Mouse (Mus musculus): ENCODE measurements at regions not wholly inside any gene's neighbourhood (a gene's known extent, or its start where the extent isn't known, plus 50 kb on each side); places are given as distances from the start of the nearest gene placed in this dataset.

DNA sequence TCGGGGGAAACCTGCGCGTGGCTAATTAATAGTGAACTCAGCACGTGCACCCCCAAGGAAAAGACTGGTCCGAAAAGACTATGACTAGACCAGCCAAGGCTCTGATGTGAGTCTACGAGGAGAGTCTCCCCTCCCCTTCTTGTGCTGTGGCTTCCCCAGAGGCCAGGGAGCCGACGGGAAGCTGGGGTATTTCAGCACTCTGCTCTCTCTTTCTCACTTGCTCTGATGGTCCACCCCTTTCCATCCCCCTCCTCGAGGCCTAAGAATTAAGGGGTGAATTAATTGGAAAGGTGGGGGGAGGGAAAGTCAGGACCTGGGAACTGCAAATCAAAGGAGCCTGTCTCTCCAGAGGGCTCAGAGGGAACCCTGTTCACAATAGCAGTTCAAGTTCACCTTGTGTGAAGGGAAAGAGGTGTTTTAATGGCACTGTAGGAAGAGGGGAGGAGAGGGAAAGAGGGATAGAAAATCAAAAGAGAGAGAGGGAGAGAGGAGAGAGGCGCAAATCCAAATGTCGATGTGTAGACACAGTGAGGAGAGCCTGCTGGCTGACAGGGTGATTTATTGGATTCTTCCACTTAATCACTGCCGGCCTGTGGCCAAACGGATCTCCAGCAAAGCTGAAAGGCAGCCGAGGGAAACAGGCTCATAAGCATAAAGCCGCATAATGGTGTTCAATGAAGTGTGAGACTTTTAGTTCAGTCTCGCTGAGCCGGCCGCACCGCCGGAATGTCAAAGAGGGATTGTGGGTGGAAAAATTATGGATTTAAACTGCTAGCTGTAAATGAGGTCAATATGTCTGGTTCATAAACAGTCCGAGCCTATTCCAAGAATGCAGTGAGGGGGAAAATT, 292.6 kb upstream of the Tle4 start:
- DNase-seq = peak; percentile 19

DNA sequence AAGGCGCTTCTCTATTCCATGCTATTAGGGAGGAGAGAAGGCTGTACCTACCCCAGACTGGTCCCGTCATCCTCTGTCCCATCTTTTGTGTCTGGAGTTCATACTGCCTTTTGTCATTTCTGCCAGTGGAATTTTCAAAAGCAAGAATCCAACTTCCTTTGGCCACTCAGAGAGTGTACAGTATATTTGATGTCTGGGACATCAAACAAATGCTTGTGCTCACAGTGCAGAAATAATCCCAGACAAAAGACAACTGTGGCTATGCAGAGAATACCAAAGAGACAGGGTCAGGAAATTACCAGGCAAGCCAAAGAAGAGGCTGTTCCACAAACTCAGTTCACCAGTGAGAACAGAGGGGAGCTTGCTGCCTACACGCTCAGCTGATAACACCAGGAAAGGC, 291.9 kb upstream of the Tle4 start:
- no peak for DNase-seq

DNA sequence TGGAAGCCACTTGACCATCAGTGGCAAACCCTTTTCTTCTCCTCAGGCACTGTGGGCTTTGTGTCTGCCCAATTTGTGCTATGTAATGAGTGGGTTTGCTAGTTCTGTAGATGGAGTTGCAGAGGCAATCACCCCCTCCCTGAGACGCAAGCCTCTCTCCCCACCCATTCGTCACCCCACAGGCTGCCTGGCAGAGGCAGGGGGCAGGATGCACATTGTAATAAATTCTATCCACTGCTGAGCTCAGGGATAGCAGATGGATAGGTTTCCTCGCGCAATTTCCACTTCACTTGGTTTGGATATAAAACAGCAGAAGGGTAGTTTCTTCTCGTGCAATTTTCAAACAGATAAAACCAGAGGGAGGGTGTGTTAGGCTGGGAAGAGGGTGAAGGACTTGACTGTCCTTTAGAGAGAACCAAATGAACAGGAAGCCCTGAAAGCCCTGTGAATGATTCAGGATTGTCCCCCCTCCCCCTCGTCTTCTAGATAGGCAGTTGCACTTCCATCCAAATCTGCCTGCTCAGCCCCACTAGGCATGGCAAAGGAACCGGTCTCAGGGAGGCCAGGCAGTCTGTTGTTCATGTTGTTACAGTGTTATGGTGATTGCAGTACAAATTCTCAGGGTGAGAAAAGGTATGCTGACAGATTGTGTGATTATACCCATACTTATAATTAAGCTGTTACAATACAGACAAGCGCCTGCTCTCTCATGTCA, 286.0 kb upstream of the Tle4 start:
- no peak for DNase-seq

DNA sequence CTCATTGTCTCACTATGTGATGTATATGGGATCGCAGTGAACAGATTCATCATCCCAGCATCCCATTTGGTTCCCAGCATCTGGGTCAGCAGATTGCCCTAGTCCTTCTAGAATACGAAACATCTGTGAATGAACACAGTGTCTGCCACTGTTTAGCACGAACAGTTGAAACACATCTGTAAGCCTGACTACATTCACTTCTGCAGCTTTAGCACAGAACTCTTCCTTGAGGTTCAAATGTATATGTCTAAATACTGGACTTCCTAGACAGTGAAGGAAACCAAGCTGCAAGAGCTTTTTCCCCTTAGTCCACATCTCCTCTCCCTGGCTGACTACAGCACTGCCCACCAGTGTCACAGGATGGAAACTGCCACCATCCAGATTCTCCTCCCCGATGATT, 283.0 kb upstream of the Tle4 start:
- DNase-seq = no peak

DNA sequence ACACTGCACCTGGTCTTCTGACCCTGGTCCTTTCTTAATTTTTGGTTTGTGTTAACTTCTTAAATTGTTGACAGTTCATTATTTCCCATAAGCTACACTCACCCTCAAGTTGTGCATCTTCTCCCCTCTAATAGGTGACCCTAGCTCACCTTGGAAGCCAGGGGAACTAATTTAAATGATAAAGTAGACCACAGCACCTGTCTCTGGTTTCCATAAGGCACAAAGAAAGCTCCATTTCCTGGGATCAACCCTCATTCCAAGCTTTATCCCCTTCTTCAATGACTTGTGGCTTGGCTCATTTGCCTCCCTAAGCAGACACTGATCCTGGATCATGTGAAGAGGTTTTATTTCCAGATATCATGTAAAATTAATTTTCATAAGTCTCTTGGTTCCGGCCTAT, 276.1 kb upstream of the Tle4 start:
- DNase-seq = no peak

DNA sequence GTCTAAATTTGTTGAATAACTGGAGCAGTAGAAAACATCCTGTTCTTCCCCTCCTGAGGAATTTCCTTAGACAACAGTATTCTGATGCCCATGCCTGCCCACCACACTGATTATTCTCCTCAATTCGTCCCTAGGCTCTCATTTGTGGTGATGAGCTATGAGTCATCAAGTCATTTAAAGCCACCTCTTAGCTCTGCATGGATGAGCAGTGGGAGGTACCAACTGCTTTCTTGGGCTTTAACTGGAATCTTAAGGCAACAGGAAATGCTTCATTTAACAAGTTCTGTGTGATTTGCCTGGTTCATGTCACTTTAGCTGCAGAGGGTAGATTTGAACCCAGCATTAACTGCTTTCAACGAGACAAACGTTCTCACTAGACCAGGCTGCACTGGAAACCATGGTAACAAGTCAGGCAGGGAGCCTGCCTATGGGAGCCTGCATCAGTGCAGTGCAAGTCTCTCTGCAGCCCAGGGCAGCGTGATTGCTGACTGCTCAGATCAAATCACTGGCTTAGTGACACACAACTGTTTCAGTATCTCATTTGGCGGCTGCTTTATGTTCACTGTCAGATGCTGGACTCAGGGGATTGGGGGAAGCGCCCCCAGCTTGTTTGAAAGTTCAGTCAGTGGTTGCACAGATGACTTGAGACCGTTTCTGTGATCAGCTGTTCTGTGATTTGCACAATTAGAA, 273.5 kb upstream of the Tle4 start:
- DNase-seq = no peak

DNA sequence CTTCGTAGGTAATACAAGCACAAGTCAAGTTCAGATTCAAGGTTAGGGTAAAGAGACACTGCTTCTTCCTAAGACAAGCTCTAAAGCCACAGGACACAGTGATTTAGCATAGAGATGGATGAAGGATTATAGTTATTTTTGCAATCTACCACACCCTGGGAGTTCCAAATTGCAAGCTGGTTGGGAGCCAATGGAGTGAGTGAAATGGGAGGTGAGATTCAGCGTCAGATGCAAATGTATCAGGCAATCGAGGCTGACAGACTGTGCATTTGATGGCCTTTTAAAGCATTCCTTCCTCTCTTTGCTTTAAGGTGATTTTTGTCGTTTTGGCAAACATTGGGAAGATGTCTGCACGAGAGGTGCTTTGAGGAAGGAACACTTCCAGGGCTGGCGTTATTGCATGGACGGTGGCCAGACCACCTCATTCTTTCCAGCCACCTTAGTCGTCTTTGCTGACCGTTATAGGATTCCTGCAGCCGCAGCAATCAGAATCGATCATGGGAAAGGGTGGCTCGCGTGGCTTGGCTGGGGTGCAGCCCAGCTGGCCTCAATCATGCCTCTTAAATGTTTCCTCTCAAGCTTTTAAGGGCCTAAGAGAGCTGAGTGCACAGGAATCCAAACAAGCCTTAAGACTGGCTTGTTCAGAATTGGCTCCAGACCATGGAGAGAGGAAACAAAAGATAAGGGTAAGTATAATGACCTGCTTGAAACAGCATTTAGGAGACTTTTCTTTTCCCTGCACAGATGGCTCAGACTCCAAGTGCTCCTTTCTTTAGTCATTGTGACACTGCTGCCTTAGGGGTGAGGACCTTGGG, 265.0 kb upstream of the Tle4 start:
- no peak for DNase-seq

DNA sequence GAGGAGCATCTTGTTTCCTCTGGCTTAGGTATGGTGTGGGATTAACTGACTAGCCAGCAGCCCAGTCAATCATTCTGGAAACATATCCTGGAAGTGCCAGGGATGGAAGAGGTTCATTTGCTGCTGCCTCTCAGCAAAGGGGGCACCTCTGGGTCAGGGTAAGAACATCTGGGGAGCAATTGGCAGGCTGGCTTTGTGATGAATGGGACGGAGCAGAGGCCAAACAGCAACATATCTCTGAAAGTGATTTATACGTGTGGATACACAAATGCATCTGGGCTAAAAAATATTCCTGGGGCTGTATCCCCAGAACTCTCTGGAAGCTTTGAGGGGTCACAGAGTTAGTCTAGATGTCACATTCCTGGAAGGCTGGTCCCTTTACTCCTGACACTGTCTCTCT, 257.2 kb upstream of the Tle4 start:
- no peak for DNase-seq

DNA sequence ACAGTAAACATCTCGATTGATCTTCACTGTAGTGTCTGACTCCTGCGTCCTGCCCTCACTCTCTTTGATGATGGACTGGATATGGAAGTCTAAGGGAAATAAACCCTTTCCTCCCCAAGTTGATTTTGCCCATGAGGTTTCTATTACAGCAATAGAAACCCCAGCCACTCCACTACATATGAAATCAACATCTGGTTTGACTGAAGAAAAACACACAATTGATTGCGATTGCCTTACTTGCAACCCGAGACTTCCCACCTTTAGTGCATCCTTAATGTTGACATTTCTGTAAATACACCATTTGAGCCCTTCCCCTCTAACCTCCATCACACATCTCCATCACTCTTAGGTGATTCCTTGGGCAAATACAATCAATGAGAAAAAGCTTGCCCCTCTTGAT, 255.6 kb upstream of the Tle4 start:
- no peak for DNase-seq

DNA sequence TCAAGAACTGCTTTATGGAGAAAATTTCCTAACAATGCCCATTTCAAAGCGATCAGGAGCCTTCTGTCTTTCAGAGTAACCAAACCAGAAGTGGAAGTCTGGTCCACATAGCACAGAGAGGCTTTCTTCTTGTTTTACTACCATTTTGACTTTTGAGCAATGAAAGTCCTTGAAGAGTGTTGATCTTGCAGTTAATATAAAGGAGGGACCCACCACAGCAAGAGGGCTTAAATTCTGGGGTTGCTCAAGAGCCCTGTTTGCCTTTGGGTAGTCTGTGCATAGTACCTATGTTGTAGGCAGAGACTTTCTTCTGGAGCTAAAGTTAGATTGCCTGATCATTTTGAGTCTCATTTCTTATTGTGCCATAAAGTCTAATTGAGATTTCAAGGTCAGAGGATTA, 251.7 kb upstream of the Tle4 start:
- no peak for DNase-seq

DNA sequence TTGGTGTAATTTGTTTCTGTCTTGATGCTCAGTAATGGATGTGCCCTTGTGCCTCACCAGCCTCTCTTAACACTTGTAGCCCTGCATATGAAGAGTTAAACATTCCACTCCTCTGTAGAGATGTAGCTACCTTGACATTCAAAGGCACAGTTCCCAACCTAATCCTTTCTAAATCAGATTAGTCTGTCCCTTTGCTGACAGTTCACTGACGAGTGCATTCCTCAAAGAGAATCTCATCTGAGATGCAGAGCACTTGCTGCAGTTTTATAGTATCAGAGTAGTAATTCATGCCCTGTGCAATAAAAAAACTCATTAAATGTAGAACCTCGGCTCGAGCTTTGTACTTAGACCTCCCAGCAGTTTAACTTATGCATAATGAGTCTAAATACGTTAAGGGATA, 249.3 kb upstream of the Tle4 start:
- no peak for DNase-seq

DNA sequence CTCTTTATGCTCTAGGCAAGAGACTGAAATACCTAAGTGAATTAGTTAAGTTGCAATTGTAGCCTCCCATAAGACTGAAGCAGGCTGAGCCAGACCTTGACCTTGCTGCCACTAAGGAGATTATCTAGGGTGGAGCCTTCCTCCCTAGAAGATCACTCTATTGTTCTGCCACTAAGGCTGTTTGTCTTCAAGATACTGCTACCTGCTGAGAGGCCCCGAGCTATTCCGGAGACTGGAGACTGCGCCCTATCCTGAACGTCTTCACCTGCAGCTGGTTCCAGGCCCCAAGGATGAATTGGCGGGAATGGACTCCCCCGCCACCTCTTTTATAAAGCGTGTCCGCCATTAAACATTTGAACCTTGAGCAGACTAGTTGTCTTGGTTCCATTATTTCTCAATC, 237.8 kb upstream of the Tle4 start:
- no peak for DNase-seq

DNA sequence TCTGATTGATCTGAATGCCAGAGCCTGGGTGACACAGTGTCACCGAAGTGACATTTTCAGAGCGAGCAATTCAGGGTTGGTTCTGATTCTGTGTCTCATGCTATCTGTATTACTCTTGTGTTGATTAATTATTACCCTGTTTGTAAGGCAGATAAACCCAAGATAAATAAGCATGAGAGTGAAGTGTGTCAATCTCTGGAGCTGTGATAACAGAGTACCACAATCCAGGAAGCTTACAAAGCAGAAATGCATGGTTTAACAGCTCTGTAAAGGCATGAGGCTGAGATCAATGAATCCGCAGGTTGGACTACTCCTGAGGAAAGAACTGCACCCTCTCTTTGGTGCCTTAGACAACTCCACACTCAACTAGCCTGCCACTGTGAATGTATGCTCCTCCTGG, 218.5 kb upstream of the Tle4 start:
- no peak for DNase-seq

DNA sequence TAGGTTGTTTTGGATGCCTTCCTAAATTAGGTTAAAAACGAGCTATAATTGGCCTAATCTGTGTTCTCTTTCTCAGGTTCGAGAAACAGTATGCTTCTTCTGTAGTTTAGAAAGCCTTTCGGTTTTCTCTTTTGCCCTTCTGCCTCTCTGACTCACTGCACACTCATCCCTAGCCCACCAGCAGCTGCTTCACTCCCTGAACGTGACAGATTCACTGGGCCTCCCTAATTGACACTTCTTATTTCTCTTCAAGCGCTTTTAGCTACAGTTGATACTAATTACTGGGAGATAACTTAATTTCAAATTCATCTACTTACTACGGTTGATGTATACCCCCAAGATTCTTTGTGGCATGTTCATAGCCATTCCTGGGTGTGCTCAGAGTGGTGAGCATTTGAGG, 208.9 kb upstream of the Tle4 start:
- DNase-seq = no peak

DNA sequence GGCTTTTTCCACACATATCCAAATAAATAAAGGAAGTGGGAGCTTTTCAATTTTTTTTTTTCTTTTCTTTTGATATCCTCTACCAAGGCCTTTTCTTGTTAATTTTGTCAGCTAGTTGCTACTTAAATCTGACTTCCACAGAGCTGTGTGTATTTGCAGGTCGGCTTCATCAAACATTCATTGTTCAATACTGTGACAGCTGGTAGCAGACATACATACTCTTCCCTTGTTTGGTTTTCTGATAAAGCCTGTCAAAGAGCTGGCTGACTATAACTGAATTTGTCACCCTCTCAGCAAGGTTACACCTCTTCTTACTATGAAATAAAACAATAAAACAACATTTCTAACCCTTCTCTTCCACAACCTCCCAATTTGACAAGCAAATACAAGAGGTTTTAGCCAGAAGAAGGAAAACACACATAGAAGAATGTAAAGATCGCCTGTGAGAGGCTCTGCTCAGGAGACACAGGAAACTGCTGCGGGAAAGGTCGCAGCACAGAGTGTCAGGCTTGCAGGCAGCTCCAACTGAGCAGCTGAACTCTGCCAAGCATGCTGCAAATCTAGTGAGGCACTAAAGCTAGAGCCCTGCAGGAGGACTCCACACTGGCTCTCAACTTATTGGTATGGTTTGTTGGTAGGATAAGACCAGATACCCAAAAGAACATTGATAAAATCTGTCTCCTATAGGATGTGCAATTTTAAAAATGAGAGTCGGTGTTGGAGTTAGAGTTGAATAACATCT, 205.2 kb upstream of the Tle4 start:
- DNase-seq = no peak

DNA sequence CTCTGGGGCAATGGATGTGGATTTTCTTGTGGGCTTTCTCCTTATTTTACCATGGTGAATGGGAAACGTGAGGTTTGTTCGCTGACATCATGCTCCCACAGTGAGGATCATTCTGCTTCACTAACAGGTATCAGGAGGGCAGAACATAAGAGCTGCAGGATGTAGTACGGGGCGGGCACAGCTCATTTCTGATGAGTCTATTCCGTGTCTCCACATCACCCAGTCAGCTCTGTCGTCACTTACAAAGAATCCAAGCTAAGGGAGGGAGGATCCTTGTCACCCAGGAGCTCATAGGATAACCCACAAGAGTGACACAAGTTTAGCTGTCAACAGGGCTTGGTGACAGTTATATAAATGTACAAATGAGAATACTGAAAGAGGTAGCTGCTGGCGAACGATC, 203.8 kb upstream of the Tle4 start:
- no peak for DNase-seq

DNA sequence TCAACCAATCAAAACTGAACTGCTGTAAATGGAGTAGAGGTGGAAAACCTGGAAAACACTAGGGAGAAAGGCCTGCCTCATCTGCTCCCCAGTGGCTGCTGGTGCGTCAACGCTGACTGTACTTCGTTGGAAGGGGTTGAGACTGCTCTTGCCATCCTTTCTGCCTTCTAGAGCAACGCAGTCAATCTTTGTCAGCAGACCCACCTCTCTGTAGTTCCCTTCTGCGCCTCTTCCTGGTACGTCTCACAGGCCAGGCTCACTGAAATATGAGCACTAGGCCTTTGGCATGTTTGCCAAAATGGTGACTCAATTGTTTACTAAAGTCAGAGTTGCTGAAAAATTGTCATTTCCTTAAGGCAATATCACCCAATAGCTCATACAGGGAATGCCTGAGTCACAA, 201.2 kb upstream of the Tle4 start:
- DNase-seq = no peak

DNA sequence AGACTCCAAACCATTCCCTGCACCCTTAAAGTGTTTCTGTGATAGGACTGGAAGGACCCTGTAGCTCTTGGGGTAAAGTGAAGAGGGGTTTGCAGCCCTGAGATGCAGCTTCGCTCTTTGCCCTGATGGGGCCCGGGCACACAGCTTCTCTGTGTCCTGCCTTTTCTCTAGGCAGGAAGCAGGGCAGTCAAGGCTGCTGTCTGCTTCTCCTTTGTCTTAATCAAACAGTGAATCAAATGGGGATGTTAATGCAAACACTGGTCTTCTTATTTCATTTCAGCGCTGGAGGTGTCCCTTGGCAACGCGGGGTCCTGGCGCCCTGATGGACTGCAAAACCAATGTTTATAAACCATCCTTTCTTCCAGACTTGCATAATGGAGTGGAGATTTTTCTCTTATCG, 200.6 kb upstream of the Tle4 start:
- no peak for DNase-seq

DNA sequence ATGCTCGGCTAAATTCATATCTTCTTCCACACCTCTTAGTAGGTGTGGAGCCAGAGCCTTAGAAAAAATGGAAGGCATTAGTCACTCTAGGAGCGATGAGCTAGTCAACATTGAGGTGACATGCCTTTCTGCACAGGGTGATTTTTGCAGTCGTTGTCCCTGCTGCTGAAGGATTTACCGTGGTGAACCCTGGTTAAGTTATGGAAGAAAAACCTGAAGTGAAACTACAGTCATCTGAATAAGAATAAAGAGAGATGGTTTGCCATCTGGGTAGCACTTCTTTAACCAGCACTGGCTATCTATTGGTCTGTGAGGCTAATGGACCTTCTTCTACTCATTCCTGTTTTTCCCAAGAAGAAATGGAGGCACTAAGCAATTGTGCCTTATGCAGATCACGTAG, 198.1 kb upstream of the Tle4 start:
- no peak for DNase-seq

DNA sequence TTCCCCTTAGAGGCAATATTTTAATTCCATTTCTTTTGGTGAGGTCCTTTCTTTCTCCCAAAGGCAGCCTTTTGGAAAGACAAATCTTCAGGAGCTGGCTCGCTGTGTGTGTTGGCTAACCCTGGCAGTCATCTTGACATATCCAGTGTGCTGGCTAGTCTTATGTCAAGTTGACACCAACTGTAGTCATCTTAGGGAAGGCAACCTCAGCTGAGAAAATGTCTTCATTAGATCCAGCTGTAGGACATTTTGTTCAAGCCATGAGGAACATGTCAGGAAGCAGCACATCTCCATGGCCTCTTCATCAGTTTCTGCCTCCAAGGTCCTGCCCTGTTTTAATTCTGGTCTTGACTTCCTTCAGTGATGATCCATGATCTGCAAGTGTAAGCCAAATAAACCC, 192.1 kb upstream of the Tle4 start:
- no peak for DNase-seq

DNA sequence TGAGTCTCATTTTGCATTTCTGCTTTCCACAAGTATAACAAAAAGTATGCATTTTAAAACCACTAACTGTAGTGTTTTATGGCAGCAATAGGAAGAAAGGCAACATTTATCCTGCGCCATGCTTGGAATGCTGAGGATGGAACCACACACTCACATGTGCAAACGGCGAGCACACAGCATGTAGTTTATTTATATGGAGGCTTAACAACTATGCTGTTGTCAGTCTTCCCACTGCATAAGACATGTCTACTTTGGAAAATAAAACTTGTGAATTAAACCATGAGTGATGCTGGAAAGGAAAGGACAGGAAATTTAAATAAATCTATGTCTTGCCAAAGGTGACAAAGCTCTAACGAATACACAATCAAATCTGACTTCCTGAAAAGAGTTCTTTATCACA, 190.8 kb upstream of the Tle4 start:
- DNase-seq = no peak

DNA sequence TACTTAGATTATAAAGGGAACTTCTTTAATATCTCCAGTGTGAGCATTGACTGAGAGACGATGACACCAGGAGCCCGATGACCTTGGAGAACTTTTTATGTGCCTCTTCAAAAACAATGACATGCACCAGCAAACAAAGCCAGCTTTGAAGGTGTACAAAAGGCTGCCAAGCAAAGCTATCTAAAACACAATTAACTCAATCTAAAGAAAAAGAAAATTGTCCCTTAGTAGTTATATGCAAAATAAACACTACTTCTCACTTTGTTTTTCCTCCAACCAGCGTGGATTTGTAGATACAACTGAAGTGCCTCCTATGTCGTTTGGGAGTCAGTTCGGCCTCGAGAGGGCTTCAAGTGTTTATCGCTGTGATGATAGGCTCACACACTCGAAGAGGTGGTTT, 189.0 kb upstream of the Tle4 start:
- DNase-seq = no peak
